Mouse (Mus musculus) liver, postnatal 0 days (tissue): ENCODE measurements around the gene Polr2f.

Experiments
- CTCF ChIP-seq: sonication (generic); IDR thresholded peaks from 2 replicates; pipeline ENCODE4 v1.5.1; 2016; ENCODE audit warnings: antibody characterized with exemption, low read depth
- EP300 ChIP-seq: IDR thresholded peaks from 2 replicates; pipeline ENCODE4 v1.6.1; 2016; ENCODE audit warnings: antibody characterized with exemption, low read depth, mild to moderate bottlenecking

- no peak for TF ChIP-seq CTCF
- no peak for TF ChIP-seq EP300
Observed at GRCm38 (mm10) chr15:79140866-79141565, at the start of gene Polr2f, which contains the start of gene 1700088E04Rik.
